Mouse (Mus musculus): ENCODE measurements around the gene Herc1. TPM values are rescaled to one million over a fixed set of nuclear protein-coding genes. Genes with fewer than 3 reads are reported as not detected.

The Herc1 gene
- polyA plus RNA-seq (2015; fragmentation: Illumina TruSeq; extraction: RNeasy Lipid Tissue Mini Kit (QIAGEN cat#74804); ENCODE audit: insufficient read depth, low read depth, low replicate concordance), result 6.9 TPM

GRCm38 (mm10) chr9:66349860-66350787, at the start of gene Herc1:
Herc1 (plus strand) TSS chr9:66350450.

DNA sequence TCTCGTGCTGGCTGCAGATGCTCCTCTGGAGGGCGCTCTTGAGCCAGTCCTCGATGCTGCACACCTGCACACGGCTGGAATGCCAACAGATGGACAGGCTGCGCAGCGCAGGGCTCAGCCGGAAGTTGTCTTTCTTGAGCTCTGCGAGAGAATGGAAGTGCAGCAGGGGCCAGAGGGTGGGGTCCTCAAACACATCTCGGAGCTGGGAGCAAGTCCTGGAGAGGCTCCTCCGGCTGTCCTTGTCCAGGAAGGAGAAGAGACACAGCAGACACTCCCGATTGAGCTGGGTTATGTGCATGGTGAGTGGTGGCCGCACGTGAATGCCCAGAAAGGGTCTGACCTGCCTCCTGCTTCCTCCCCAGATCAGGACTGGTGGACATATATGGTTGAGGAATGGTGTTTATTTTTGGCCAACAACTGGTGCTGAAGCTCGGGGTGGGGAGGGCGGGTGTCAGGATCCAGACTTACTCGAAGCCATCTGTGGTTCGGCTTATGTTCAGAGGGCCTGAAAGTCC, 164.1 kb downstream of the Herc1 start, which contains the start of gene Fbxl22:
Fbxl22 (minus strand) TSS at position 338 of the 515 bp plus-strand sequence.

Other genes starting within 250 kb of the Herc1 start
- gene Snx1, start 223.9 kb upstream of the Herc1 start, polyA plus RNA-seq (2015; fragmentation: Illumina TruSeq; extraction: RNeasy Lipid Tissue Mini Kit (QIAGEN cat#74804); ENCODE audit: insufficient read depth, low read depth, low replicate concordance), result 16.4 TPM
- gene Ciao2a, start 223.8 kb upstream of the Herc1 start, polyA plus RNA-seq (2015; fragmentation: Illumina TruSeq; extraction: RNeasy Lipid Tissue Mini Kit (QIAGEN cat#74804); ENCODE audit: insufficient read depth, low read depth, low replicate concordance), result 9.5 TPM
- gene Dapk2, start 192.2 kb upstream of the Herc1 start, polyA plus RNA-seq (2015; fragmentation: Illumina TruSeq; extraction: RNeasy Lipid Tissue Mini Kit (QIAGEN cat#74804); ENCODE audit: insufficient read depth, low read depth, low replicate concordance), result 1.9 TPM
- 0.54 TPM for gene Fbxl22, start 164.1 kb downstream of the Herc1 start, polyA plus RNA-seq (2015; fragmentation: Illumina TruSeq; extraction: RNeasy Lipid Tissue Mini Kit (QIAGEN cat#74804); ENCODE audit: insufficient read depth, low read depth, low replicate concordance)
- gene Usp3, start 242.7 kb downstream of the Herc1 start, polyA plus RNA-seq (2015; fragmentation: Illumina TruSeq; extraction: RNeasy Lipid Tissue Mini Kit (QIAGEN cat#74804); ENCODE audit: insufficient read depth, low read depth, low replicate concordance), result 5.0 TPM